Mouse (Mus musculus): ENCODE measurements around the gene Phactr1. TPM values are rescaled to one million over a fixed set of nuclear protein-coding genes. Genes with fewer than 3 reads are reported as not detected.

Gene Phactr1
- polyA plus RNA-seq, 1 experiment from 2014 or later = 32.4 TPM

GRCm38 (mm10) chr13:42867026-42867425, 186.6 kb downstream of the Phactr1 start:
- Histone ChIP-seq H3K4me1 (replicated peaks; ENCODE audit: insufficient read depth, low read length) (no peaks in the 10 kb centered on the region), H3K27me3 (ENCODE audit: insufficient read depth, low read length) (no peaks in the 10 kb centered on the region), H3K4me2 (ENCODE audit: low read length) (peak overlapping the region; percentile 73), H3K4me3 (replicated peaks; ENCODE audit: low read depth, low read length) (peak overlapping the region; percentile 38), H3K36me3 (ENCODE audit: insufficient read depth, low read length) (no peaks in the 10 kb centered on the region), H3K9ac (ENCODE audit: low read depth, low read length) (peak overlapping the region; percentile 50), H3K27ac (no peak overlapping the region), H3K9me3 (replicated peaks; ENCODE audit: low read length) (no peaks in the 10 kb centered on the region)
- 34% methylated on average over 6 of the region's 6 CpGs for WGBS
- TF ChIP-seq CTCF (IDR thresholded peaks at IDR 0.05; ENCODE audit: low read depth) = no peak
- ATAC-seq (replicated peaks; ENCODE audit: low FRiP score, low read depth) (no peak), DNase-seq (ENCODE audit: low spot score) (no peak)

GRCm38 (mm10) chr13:42872125-42872524, 191.7 kb downstream of the Phactr1 start:
- no peak for ATAC-seq (replicated peaks; ENCODE audit: low FRiP score, low read depth)
- Histone ChIP-seq H3K4me3 (replicated peaks; ENCODE audit: low read depth, low read length) (no peak overlapping the region), H3K36me3 (ENCODE audit: insufficient read depth, low read length) (no peaks in the 10 kb centered on the region), H3K4me2 (ENCODE audit: low read length) (no peak overlapping the region), H3K4me1 (replicated peaks; ENCODE audit: insufficient read depth, low read length) (no peaks in the 10 kb centered on the region), H3K27ac (no peak overlapping the region), H3K27me3 (ENCODE audit: insufficient read depth, low read length) (no peaks in the 10 kb centered on the region), H3K9ac (ENCODE audit: low read depth, low read length) (no peak overlapping the region), H3K9me3 (replicated peaks; ENCODE audit: low read length) (no peaks in the 10 kb centered on the region)
- no peak for DNase-seq (ENCODE audit: low spot score)
- 44% methylated on average over 1 of the region's 1 CpGs for WGBS
- TF ChIP-seq CTCF (IDR thresholded peaks at IDR 0.05; ENCODE audit: low read depth) = no peak

- no peaks in the 10 kb centered on the region for H3K36me3 ChIP-seq (ENCODE audit: insufficient read depth, low read length)
- no peak overlapping the region for H3K27ac ChIP-seq
- H3K4me3 ChIP-seq (replicated peaks; ENCODE audit: low read depth, low read length) = no peak overlapping the region
- H3K9ac ChIP-seq (ENCODE audit: low read depth, low read length) = no peak overlapping the region
- no peak for ATAC-seq (replicated peaks; ENCODE audit: low FRiP score, low read depth)
- no peaks in the 10 kb centered on the region for H3K9me3 ChIP-seq (replicated peaks; ENCODE audit: low read length)
- H3K4me1 ChIP-seq (replicated peaks; ENCODE audit: insufficient read depth, low read length) = no peaks in the 10 kb centered on the region
- H3K4me2 ChIP-seq (ENCODE audit: low read length) = no peak overlapping the region
- 59% methylated on average over 2 of the region's 2 CpGs for WGBS
- H3K27me3 ChIP-seq (ENCODE audit: insufficient read depth, low read length) = no peaks in the 10 kb centered on the region
- DNase-seq (ENCODE audit: low spot score) = no peak
- TF ChIP-seq CTCF (IDR thresholded peaks at IDR 0.05; ENCODE audit: low read depth) = no peak
Measured at GRCm38 (mm10) chr13:42878346-42878745, 197.9 kb downstream of the Phactr1 start.

- ATAC-seq (replicated peaks; ENCODE audit: low FRiP score, low read depth) (peak; percentile 40), DNase-seq (ENCODE audit: low spot score) (peak; percentile 47)
- no peaks in the 10 kb centered on the region for H3K27me3 ChIP-seq (ENCODE audit: insufficient read depth, low read length)
- H3K27ac ChIP-seq = no peak overlapping the region
- H3K36me3 ChIP-seq (ENCODE audit: insufficient read depth, low read length) = no peaks in the 10 kb centered on the region
- peak overlapping the region; percentile 15; the same call in 1 of the 2 replicates for H3K4me3 ChIP-seq (replicated peaks; ENCODE audit: low read depth, low read length)
- H3K9me3 ChIP-seq (replicated peaks; ENCODE audit: low read length) = no peaks in the 10 kb centered on the region
- H3K9ac ChIP-seq (ENCODE audit: low read depth, low read length) = no peak overlapping the region
- peak; percentile 4; the same call in 1 of the 2 replicates for TF ChIP-seq CTCF (IDR thresholded peaks at IDR 0.05; ENCODE audit: low read depth)
- no peaks in the 10 kb centered on the region for H3K4me1 ChIP-seq (replicated peaks; ENCODE audit: insufficient read depth, low read length)
- H3K4me2 ChIP-seq (ENCODE audit: low read length) = peak overlapping the region; percentile 35
- WGBS = 21% methylated on average over 14 of the region's 14 CpGs
Measured at GRCm38 (mm10) chr13:42884033-42884724, 203.8 kb downstream of the Phactr1 start.

GRCm38 (mm10) chr13:42884725-42885115, 204.3 kb downstream of the Phactr1 start:
- Histone ChIP-seq H3K27ac (no peak overlapping the region), H3K4me3 (replicated peaks; ENCODE audit: low read depth, low read length) (no peak overlapping the region), H3K9ac (ENCODE audit: low read depth, low read length) (no peak overlapping the region), H3K4me2 (ENCODE audit: low read length) (no peak overlapping the region), H3K27me3 (ENCODE audit: insufficient read depth, low read length) (no peaks in the 10 kb centered on the region), H3K4me1 (replicated peaks; ENCODE audit: insufficient read depth, low read length) (no peaks in the 10 kb centered on the region), H3K36me3 (ENCODE audit: insufficient read depth, low read length) (no peaks in the 10 kb centered on the region), H3K9me3 (replicated peaks; ENCODE audit: low read length) (no peaks in the 10 kb centered on the region)
- no peak for DNase-seq (ENCODE audit: low spot score)
- no peak for TF ChIP-seq CTCF (IDR thresholded peaks at IDR 0.05; ENCODE audit: low read depth)
- 41% methylated on average over 1 of the region's 1 CpGs for WGBS
- no peak for ATAC-seq (replicated peaks; ENCODE audit: low FRiP score, low read depth)

- DNase-seq (ENCODE audit: low spot score) = no peak
- ATAC-seq (replicated peaks; ENCODE audit: low FRiP score, low read depth) = no peak
- 92% methylated on average over 5 of the region's 5 CpGs for WGBS
- Histone ChIP-seq H3K9ac (ENCODE audit: low read depth, low read length) (no peak overlapping the region), H3K36me3 (ENCODE audit: insufficient read depth, low read length) (no peaks in the 10 kb centered on the region), H3K27me3 (ENCODE audit: insufficient read depth, low read length) (no peaks in the 10 kb centered on the region), H3K4me2 (ENCODE audit: low read length) (no peak overlapping the region), H3K4me1 (replicated peaks; ENCODE audit: insufficient read depth, low read length) (no peaks in the 10 kb centered on the region), H3K27ac (no peak overlapping the region), H3K9me3 (replicated peaks; ENCODE audit: low read length) (no peaks in the 10 kb centered on the region), H3K4me3 (replicated peaks; ENCODE audit: low read depth, low read length) (no peak overlapping the region)
- no peak for TF ChIP-seq CTCF (IDR thresholded peaks at IDR 0.05; ENCODE audit: low read depth)
Measured at GRCm38 (mm10) chr13:42887701-42888100, 207.3 kb downstream of the Phactr1 start.

Data from kidney, postnatal 0 days (tissue).